Mouse (Mus musculus) heart, adult 2 months (tissue): ENCODE results near the gene Wwox. TPM values are rescaled to one million over a fixed set of nuclear protein-coding genes. Genes with fewer than 3 reads are reported as not detected.
"Not testable (repeated sequence)": the region's sequence is repeated elsewhere in the genome, so short reads cannot be mapped to it uniquely, and the experiment has no call there.

Experiments used
- DNase-seq, 2 experiments: peaks; one replicate each; pipeline ENCODE4 v3.0.0; 2021
- H3K27ac ChIP-seq: fragments of 200-600 bp; 2 replicates; pipeline ENCODE4 v1.8.1; 2022
- H3K27me3 ChIP-seq: fragments of 200-500 bp; 2 replicates; pipeline ENCODE4 v1.6.1; 2012; ENCODE audit warnings: mild to moderate bottlenecking, low read length, inconsistent platforms, mixed read lengths; ENCODE audit not compliant: control insufficient read depth, insufficient read depth
- H3K36me3 ChIP-seq: fragments of 200-500 bp; 2 replicates; pipeline ENCODE4 v1.6.1; 2012; ENCODE audit warnings: low read length, inconsistent platforms; ENCODE audit not compliant: control insufficient read depth, insufficient read depth
- H3K4me1 ChIP-seq: fragments of 200-500 bp; 2 replicates; pipeline ENCODE4 v1.6.1; 2011; ENCODE audit warnings: low read length; ENCODE audit not compliant: control insufficient read depth, insufficient read depth
- H3K4me3 ChIP-seq: fragments of 200-600 bp; 2 replicates; pipeline ENCODE4 v1.8.1; 2022
- H3K79me2 ChIP-seq: fragments of 200-500 bp; replicated peaks from 2 replicates; pipeline ENCODE4 v1.6.1; 2012; ENCODE audit warnings: mild to moderate bottlenecking, inconsistent platforms, low read length, moderate library complexity, mixed read lengths; ENCODE audit not compliant: control insufficient read depth, insufficient read depth
- H3K9ac ChIP-seq: fragments of 200-500 bp; 2 replicates; pipeline ENCODE4 v1.6.1; 2012; ENCODE audit warnings: low read depth, mild to moderate bottlenecking, control low read depth, inconsistent platforms, low read length, mixed read lengths
- CTCF ChIP-seq: fragments of 200-600 bp; IDR thresholded peaks from 2 replicates; pipeline ENCODE4 v1.8.1; 2022; ENCODE audit warnings: antibody characterized with exemption, mild to moderate bottlenecking, moderate library complexity
- EP300 ChIP-seq: fragments of 200-500 bp; IDR thresholded peaks from 2 replicates; pipeline ENCODE4 v1.6.1; 2011; ENCODE audit warnings: low read depth, low read length, control low read depth; ENCODE audit not compliant: insufficient read depth
- POLR2A ChIP-seq: fragments of 200-500 bp; IDR thresholded peaks from 2 replicates; pipeline ENCODE4 v1.6.1; 2011; ENCODE audit warnings: mild to moderate bottlenecking, low read depth, low read length, control low read depth; ENCODE audit not compliant: insufficient read depth
- whole genome bisulfite sequencing: fragments of 180-500 bp; shearing (Covaris S2); methylation state at CpG from one replicate; pipeline ENCODE4 v1.1.7; 2018; 5-methylcytosine and 5-hydroxymethylcytosine counted together
- intact Hi-C: fragments of 180-260 bp; cut with DNase I; formaldehyde crosslinking; loops from one replicate; pipeline ENCODE4 v1.15.1; 2025
- polyA plus RNA-seq: library from polyadenylated mRNA; depleted of rRNA; stranded (reverse); fragments of >200 nt; gene quantifications from 2 replicates; pipeline ENCODE4 v1.2.3, GENCODE M21; 2012
- total RNA-seq, 2 experiments: library from RNA; stranded (reverse); gene quantifications; 2 replicates each; pipeline ENCODE4 v1.2.3; 2021

Gene Wwox
- total and polyA plus RNA-seq, 3 experiments = 3.3 to 4.6 (median 4.6) TPM

DNA sequence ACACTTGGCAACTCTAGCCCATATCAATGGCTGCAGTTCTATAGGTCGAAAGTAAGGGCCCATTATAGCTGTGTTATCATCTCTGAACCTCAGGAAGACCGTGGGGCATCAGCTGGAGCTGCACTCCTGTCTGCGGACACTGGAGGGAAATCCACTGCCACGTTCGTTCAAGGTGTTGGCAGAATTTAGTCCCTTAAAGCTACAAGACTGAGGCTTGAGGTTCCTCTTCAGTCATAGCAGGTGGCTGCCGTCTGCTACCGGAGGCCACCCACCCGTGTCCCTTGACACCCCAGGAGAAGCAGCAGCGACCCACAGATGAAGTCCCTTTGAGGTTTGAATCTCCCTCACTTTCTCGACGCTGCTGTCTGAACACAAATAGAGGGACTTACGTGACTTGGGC lies 376.9 kb downstream of the Wwox start:
- H3K79me2 ChIP-seq = no peaks in the 10 kb centered on the region
- H3K27ac ChIP-seq = no peak overlapping the region
- no peak for DNase-seq
- no peaks in the 10 kb centered on the region for H3K36me3 ChIP-seq
- no peaks in the 10 kb centered on the region for H3K27me3 ChIP-seq
- peaks cover 2% of the 10 kb centered on the region; the same call in 1 of the 2 replicates for H3K4me1 ChIP-seq
- 57% methylated on average over 12 of the region's 12 CpGs for WGBS
- H3K9ac ChIP-seq = no peak overlapping the region
- intact Hi-C loops = no loop called here
- TF ChIP-seq CTCF = no peak
- no peak for TF ChIP-seq EP300
- TF ChIP-seq POLR2A = no peak
- H3K4me3 ChIP-seq = no peak overlapping the region

DNA sequence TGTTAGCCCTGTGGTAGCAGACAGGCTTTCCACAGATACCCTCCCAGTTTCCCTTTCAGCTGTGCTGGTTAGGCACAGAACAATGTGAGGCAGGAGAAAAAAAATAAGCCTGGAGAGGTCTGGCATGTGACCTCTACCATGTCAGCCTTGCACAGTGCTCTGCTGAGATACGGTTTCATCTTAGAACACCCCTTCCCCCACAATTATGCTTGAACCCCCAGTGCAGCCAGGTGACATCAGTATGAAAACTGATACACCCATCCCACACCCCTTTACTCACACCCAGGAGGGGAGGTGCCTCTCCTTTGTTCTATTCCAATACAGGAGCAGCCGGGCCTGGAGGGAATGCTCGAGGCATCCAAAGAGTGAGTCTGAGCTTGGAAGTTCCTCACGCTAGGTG lies 377.5 kb downstream of the Wwox start:
- Histone ChIP-seq H3K9ac (no peak overlapping the region), H3K27me3 (no peaks in the 10 kb centered on the region), H3K27ac (no peak overlapping the region), H3K79me2 (no peaks in the 10 kb centered on the region), H3K4me1 (peaks cover 2% of the 10 kb centered on the region; the same call in 1 of the 2 replicates), H3K4me3 (no peak overlapping the region), H3K36me3 (no peaks in the 10 kb centered on the region)
- no peak for DNase-seq
- intact Hi-C loops = no loop called here
- 75% methylated on average over 4 of the region's 4 CpGs for WGBS
- TF ChIP-seq POLR2A (no peak), EP300 (no peak), CTCF (no peak)

- H3K4me1 ChIP-seq = no peaks in the 10 kb centered on the region
- peak; percentile 48; the same call in 1 of the 2 replicates for TF ChIP-seq EP300
- TF ChIP-seq POLR2A = no peak
- TF ChIP-seq CTCF = no peak
- H3K27me3 ChIP-seq = no peaks in the 10 kb centered on the region
- intact Hi-C loops = no loop called here
- H3K79me2 ChIP-seq = no peaks in the 10 kb centered on the region
- H3K27ac ChIP-seq = no peak overlapping the region
- no peak overlapping the region for H3K9ac ChIP-seq
- 63% methylated on average over 8 of the region's 8 CpGs for WGBS
- peak; percentile 69 to 81 for DNase-seq
- H3K36me3 ChIP-seq = no peaks in the 10 kb centered on the region
- H3K4me3 ChIP-seq = no peak overlapping the region
Measured at GRCm38 (mm10) chr8:114821543-114821942, 382.1 kb downstream of the Wwox start.

DNA sequence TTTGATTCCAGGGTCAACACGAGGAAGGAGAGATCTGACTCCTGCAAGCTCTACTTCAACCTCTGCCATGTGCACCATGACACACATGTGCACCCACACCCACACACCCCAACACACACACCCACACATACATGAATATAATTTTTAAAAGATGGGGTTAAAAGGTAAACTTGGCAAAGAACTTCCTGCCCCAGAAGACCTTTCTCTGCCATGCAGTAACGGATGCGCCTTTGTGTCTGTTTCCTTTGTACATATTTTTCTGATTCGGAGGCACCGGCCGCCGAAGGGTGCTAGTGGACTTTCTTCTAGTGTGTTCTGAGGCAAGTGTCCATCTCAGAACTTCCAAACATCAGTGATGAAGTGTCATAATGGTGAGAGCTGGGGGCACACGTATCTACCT lies 386.0 kb downstream of the Wwox start:
- DNase-seq = no peak
- TF ChIP-seq CTCF = no peak
- TF ChIP-seq POLR2A = no peak
- TF ChIP-seq EP300 = no peak
- H3K4me1 ChIP-seq = no peaks in the 10 kb centered on the region
- H3K36me3 ChIP-seq = no peaks in the 10 kb centered on the region
- WGBS = 91% methylated on average over 8 of the region's 8 CpGs
- intact Hi-C loops = no loop called here
- H3K4me3 ChIP-seq = no peak overlapping the region
- H3K27ac ChIP-seq = no peak overlapping the region
- no peaks in the 10 kb centered on the region for H3K27me3 ChIP-seq
- no peak overlapping the region for H3K9ac ChIP-seq
- no peaks in the 10 kb centered on the region for H3K79me2 ChIP-seq

GRCm38 (mm10) chr8:114826991-114827390 lies 387.5 kb downstream of the Wwox start:
- Histone ChIP-seq H3K4me1 (no peaks in the 10 kb centered on the region; the same call in 1 of the 2 replicates), H3K9ac (no peak overlapping the region), H3K36me3 (no peaks in the 10 kb centered on the region), H3K27ac (no peak overlapping the region), H3K27me3 (no peaks in the 10 kb centered on the region), H3K79me2 (no peaks in the 10 kb centered on the region), H3K4me3 (no peak overlapping the region)
- no peak for TF ChIP-seq POLR2A
- no peak for TF ChIP-seq CTCF
- no peak for TF ChIP-seq EP300
- 74% methylated on average over 5 of the region's 5 CpGs for WGBS
- DNase-seq = no peak
- intact Hi-C loops = no loop called here

DNA sequence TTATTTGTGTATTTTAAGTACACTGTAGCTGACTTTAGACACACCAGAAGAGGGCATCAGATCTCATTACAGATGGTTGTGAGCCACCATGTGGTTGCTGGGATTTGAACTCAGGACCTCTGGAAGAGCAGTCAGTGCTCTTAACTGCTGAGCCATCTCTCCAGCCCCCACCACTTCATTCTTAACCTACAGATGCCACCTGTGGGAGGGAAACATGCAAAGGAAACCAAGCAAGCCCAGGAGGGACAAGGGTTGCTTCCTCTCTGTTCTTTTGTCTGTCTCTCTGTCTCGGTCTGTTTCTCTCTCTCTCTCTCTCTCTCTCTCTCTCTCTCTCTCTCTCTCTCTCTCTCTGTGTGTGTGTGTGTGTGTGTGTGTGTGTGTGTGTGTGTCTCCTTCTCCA lies 388.4 kb downstream of the Wwox start:
- WGBS = 69% methylated on average over 1 of the region's 1 CpGs
- H3K79me2 ChIP-seq, H3K27ac ChIP-seq, H3K4me1 ChIP-seq, H3K4me3 ChIP-seq, H3K27me3 ChIP-seq, H3K36me3 ChIP-seq, intact Hi-C loops, DNase-seq, H3K9ac ChIP-seq: not testable (repeated sequence)
